Mouse (Mus musculus) heart, embryonic 12.5 days (tissue): ENCODE results near the gene Slc12a9. TPM values are rescaled to one million over a fixed set of nuclear protein-coding genes. Genes with fewer than 3 reads are reported as not detected.
"Not testable (repeated sequence)": the region's sequence is repeated elsewhere in the genome, so short reads cannot be mapped to it uniquely, and the experiment has no call there.

Source experiments
- ATAC-seq: fragments of 200-750 bp; cut with Nextera tagmentation; 2 replicates; pipeline ENCODE4 v1.8.0; 2017; ENCODE audit warnings: moderate TSS enrichment, moderate library complexity; ENCODE audit not compliant: insufficient number of reproducible peaks, low FRiP score
- H3K27ac ChIP-seq: fragments of 300-500 bp; sonication (generic); 2 replicates; pipeline ENCODE4 v1.5.1; 2016; ENCODE audit warnings: mild to moderate bottlenecking, moderate library complexity; ENCODE audit not compliant: poor library complexity, severe bottlenecking
- H3K27me3 ChIP-seq: fragments of 300-500 bp; sonication (generic); replicated peaks from 2 replicates; pipeline ENCODE4 v1.6.1; 2016; ENCODE audit warnings: mild to moderate bottlenecking, moderate library complexity
- H3K36me3 ChIP-seq: fragments of 300-500 bp; sonication (generic); 2 replicates; pipeline ENCODE4 v1.6.1; 2016; ENCODE audit warnings: mild to moderate bottlenecking, moderate library complexity
- H3K4me1 ChIP-seq: fragments of 300-500 bp; sonication (generic); replicated peaks from 2 replicates; pipeline ENCODE4 v1.6.1; 2016; ENCODE audit warnings: mild to moderate bottlenecking
- H3K4me2 ChIP-seq: fragments of 300-500 bp; sonication (generic); 2 replicates; pipeline ENCODE4 v1.6.1; 2016; ENCODE audit warnings: mild to moderate bottlenecking, moderate library complexity
- H3K4me3 ChIP-seq: fragments of 300-500 bp; sonication (generic); 2 replicates; pipeline ENCODE4 v1.5.1; 2016; ENCODE audit warnings: mild to moderate bottlenecking
- H3K9ac ChIP-seq: fragments of 300-500 bp; sonication (generic); 2 replicates; pipeline ENCODE4 v1.6.1; 2016; ENCODE audit warnings: mild to moderate bottlenecking, moderate library complexity
- H3K9me3 ChIP-seq: fragments of 300-500 bp; sonication (generic); replicated peaks from 2 replicates; pipeline ENCODE4 v1.6.1; 2016; ENCODE audit warnings: mild to moderate bottlenecking, moderate library complexity
- WGBS: fragments of 180-500 bp; shearing (Covaris S2); methylation state at CpG from one replicate; pipeline ENCODE4 v1.1.7; 2016; 5-methylcytosine and 5-hydroxymethylcytosine counted together
- microRNA-seq: library from miRNA; unstranded; fragments of <30 nt; microRNA quantifications from one replicate; pipeline ENCODE4, GENCODE M21; 2017
- polyA plus RNA-seq: library from polyadenylated mRNA; unstranded; fragments of >200 nt; fragmentation: Nextera tagmentation; extraction: Ambion mirVana; gene quantifications from 2 replicates; pipeline ENCODE4 v1.2.1, GENCODE M21; 2016

Gene Slc12a9
- polyA plus RNA-seq, 1 experiment from 2014 or later, result 9.4 TPM

- H3K27ac ChIP-seq, result no peak overlapping the region
- H3K4me2 ChIP-seq, result peak overlapping the region; percentile 86
- H3K4me1 ChIP-seq, result peaks cover 39% of the 10 kb centered on the region
- ATAC-seq, result peak; percentile 35; the same call in 1 of the 2 replicates
- H3K36me3 ChIP-seq, result no peaks in the 10 kb centered on the region
- peaks cover 41% of the 10 kb centered on the region for H3K27me3 ChIP-seq
- no peaks in the 10 kb centered on the region for H3K9me3 ChIP-seq
- peak overlapping the region; percentile 45 for H3K4me3 ChIP-seq
- peak overlapping the region; percentile 69; the same call in 1 of the 2 replicates for H3K9ac ChIP-seq
- WGBS, result under 1% methylated on average over 15 of the region's 16 CpGs
Measured at GRCm38 (mm10) chr5:137286655-137287031, 46.8 kb downstream of the Slc12a9 start.

GRCm38 (mm10) chr5:137285986-137286385 lies 47.4 kb downstream of the Slc12a9 start:
- peaks cover 35% of the 10 kb centered on the region for H3K27me3 ChIP-seq
- no peaks in the 10 kb centered on the region for H3K9me3 ChIP-seq
- H3K9ac ChIP-seq, result no peak overlapping the region
- no peak for ATAC-seq
- no peak overlapping the region for H3K4me3 ChIP-seq
- no peak overlapping the region for H3K27ac ChIP-seq
- peaks cover 39% of the 10 kb centered on the region for H3K4me1 ChIP-seq
- no peak overlapping the region for H3K4me2 ChIP-seq
- 46% methylated on average over 7 of the region's 7 CpGs for WGBS
- no peaks in the 10 kb centered on the region for H3K36me3 ChIP-seq

GRCm38 (mm10) chr5:137285045-137285444 lies 48.4 kb downstream of the Slc12a9 start:
- Histone ChIP-seq H3K4me3 (no peak overlapping the region), H3K9ac (no peak overlapping the region), H3K27me3 (peaks cover 27% of the 10 kb centered on the region), H3K4me2 (no peak overlapping the region), H3K36me3 (no peaks in the 10 kb centered on the region), H3K27ac (no peak overlapping the region), H3K4me1 (peaks cover 33% of the 10 kb centered on the region), H3K9me3 (no peaks in the 10 kb centered on the region)
- ATAC-seq, result no peak
- WGBS, result 57% methylated on average over 5 of the region's 5 CpGs

- not testable (repeated sequence) for H3K9ac ChIP-seq, H3K9me3 ChIP-seq, H3K27ac ChIP-seq, H3K36me3 ChIP-seq, H3K4me2 ChIP-seq, ATAC-seq, H3K4me3 ChIP-seq
- 78% methylated on average over 6 of the region's 6 CpGs for WGBS
- peaks cover 21% of the 10 kb centered on the region for H3K27me3 ChIP-seq
- H3K4me1 ChIP-seq, result peaks cover 27% of the 10 kb centered on the region
Measured at GRCm38 (mm10) chr5:137284411-137284810, 49.0 kb downstream of the Slc12a9 start.

- Histone ChIP-seq H3K4me1 (no peaks in the 10 kb centered on the region), H3K27me3 (no peaks in the 10 kb centered on the region), H3K4me3 (no peak overlapping the region), H3K27ac (no peak overlapping the region), H3K36me3 (no peaks in the 10 kb centered on the region), H3K9ac (no peak overlapping the region), H3K9me3 (no peaks in the 10 kb centered on the region; the same call in 1 of the 2 replicates), H3K4me2 (no peak overlapping the region)
- 58% methylated on average over 18 of the region's 18 CpGs for WGBS
- no peak for ATAC-seq
Measured at GRCm38 (mm10) chr5:137277360-137278342, 55.7 kb downstream of the Slc12a9 start.

GRCm38 (mm10) chr5:137268131-137268910 lies 65.1 kb downstream of the Slc12a9 start:
- 23% methylated on average over 17 of the region's 18 CpGs for WGBS
- H3K4me3 ChIP-seq, result no peak overlapping the region

GRCm38 (mm10) chr5:137264787-137265186 lies 68.6 kb downstream of the Slc12a9 start:
- H3K9me3 ChIP-seq, result no peaks in the 10 kb centered on the region
- ATAC-seq, result no peak
- 82% methylated on average over 11 of the region's 11 CpGs for WGBS
- no peak overlapping the region for H3K9ac ChIP-seq
- no peaks in the 10 kb centered on the region for H3K36me3 ChIP-seq
- H3K4me2 ChIP-seq, result no peak overlapping the region
- H3K4me1 ChIP-seq, result no peaks in the 10 kb centered on the region
- H3K27me3 ChIP-seq, result 0 out of 2 replicates have a peak, but pooled peaks cover 4% of the 10 kb centered on the region
- H3K4me3 ChIP-seq, result no peak overlapping the region
- no peak overlapping the region for H3K27ac ChIP-seq

More at GRCm38 (mm10) chr5:137268131-137268910, 65.1 kb downstream of the Slc12a9 start:
- no peak for ATAC-seq
- no peak overlapping the region for H3K9ac ChIP-seq
- peak overlapping the region; percentile 27; the same call in 1 of the 2 replicates for H3K4me2 ChIP-seq
- H3K9me3 ChIP-seq, result peaks cover 8% of the 10 kb centered on the region
- no peaks in the 10 kb centered on the region for H3K36me3 ChIP-seq
- H3K4me1 ChIP-seq, result no peaks in the 10 kb centered on the region
- 0 out of 2 replicates have a peak, but pooled peaks cover 4% of the 10 kb centered on the region for H3K27me3 ChIP-seq
- no peak overlapping the region for H3K27ac ChIP-seq

Small RNA genes lying within 50 kb of the gene (microRNA-seq; reads per million reads assigned to microRNA genes)
- gene Mir7036 (not detected), gene Mir8116 (not detected)

Other genes starting within 250 kb of the Slc12a9 start
- 7.0 and 7.8 TPM in 2 replicates for gene Trim56, start 217.4 kb downstream of the Slc12a9 start, polyA plus RNA-seq
- 0.21 TPM in 1 of 2 replicates, not detected in the other for gene Muc3, start 184.3 kb downstream of the Slc12a9 start, polyA plus RNA-seq
- 0.09 TPM in 1 of 2 replicates, not detected in the other for gene Muc3a, start 121.2 kb downstream of the Slc12a9 start, polyA plus RNA-seq
- 23.5 and 28.3 TPM in 2 replicates for gene Ache, start 46.1 kb downstream of the Slc12a9 start, polyA plus RNA-seq
- 10.1 and 10.6 TPM in 2 replicates for gene Ufsp1, start 39.0 kb downstream of the Slc12a9 start, polyA plus RNA-seq
- 106 and 107 TPM in 2 replicates for gene Srrt, start 25.9 kb downstream of the Slc12a9 start, polyA plus RNA-seq
- gene Trip6, start 19.2 kb downstream of the Slc12a9 start, polyA plus RNA-seq, result 46.3 and 47.0 TPM in 2 replicates
- 53.1 and 55.6 TPM in 2 replicates for gene Ephb4, start 16.5 kb upstream of the Slc12a9 start, polyA plus RNA-seq
- 0.04 TPM in 2 replicates for gene Zan, start 143.5 kb upstream of the Slc12a9 start, polyA plus RNA-seq
- 44.0 and 44.1 TPM in 2 replicates for gene Pop7, start 168.9 kb upstream of the Slc12a9 start, polyA plus RNA-seq
- 9.9 and 10.1 TPM in 2 replicates for gene Gigyf1, start 185.0 kb upstream of the Slc12a9 start, polyA plus RNA-seq
- not detected in 2 replicates for gene Epo, start 199.6 kb upstream of the Slc12a9 start, polyA plus RNA-seq
- gene Gnb2, start 199.9 kb upstream of the Slc12a9 start, polyA plus RNA-seq, result 277 and 287 TPM in 2 replicates
- gene Actl6b, start 219.9 kb upstream of the Slc12a9 start, polyA plus RNA-seq, result 0.40 TPM in 1 of 2 replicates, not detected in the other
- 0.51 and 1.9 TPM in 2 replicates for gene Tfr2, start 236.2 kb upstream of the Slc12a9 start, polyA plus RNA-seq